Mouse (Mus musculus): ENCODE data around the gene Cnksr3.

GRCm38 (mm10) chr10:7208859-7209441, 3.1 kb downstream of the Cnksr3 start:
- TF ChIP-seq CTCF (IDR thresholded peaks at IDR 0.05; ENCODE audit: control insufficient read depth, insufficient read depth, insufficient replicate concordance, low read depth, low read length) (no peak), POLR2A (IDR thresholded peaks at IDR 0.05; ENCODE audit: control insufficient read depth, low read depth, low read length) (no peak)
